ENCODE assay signal across 8 mouse cellular contexts in the genomic region with DNA sequence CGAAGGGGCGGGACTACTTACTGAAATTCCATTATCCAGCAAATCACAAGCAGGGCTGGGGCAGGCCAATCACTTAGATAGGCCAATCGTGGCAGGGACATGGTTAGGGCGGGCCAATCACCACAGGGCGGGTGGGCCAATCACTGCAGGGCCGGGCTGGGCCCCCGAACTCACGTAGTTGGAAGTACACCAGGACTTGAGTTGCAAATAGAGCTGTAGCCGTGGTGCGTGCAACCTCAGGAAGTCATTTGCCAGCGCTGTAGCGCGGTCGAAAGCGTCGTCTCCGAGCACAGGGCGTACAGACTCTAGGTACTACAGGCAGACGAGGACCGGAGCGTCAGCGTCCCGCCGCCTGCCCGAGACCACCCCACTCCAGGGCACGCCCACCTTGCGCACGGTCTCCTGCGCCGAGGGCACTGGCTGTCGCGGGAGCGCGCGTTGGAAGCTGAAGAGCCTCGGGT. TPM values are rescaled to one million over a fixed set of nuclear protein-coding genes. Genes with fewer than 3 reads are reported as not detected.
A peak's percentile ranks its signal among the peaks of the same experiment; 100 is the strongest.
DNase-seq lines count a peak whose midpoint lies in the region; ATAC-seq lines count a peak whose summit lies in the region.

No protein-coding gene starts in this region.

- peak; percentile 83 for ATAC-seq in frontal cortex, adult (ENCODE audit: low TSS enrichment)
- ATAC-seq in hematopoietic stem cell, adult 5-6 weeks (replicated peaks in 1 of 2; ENCODE audit: insufficient read depth in 1 of 2, low FRiP score in 2 of 2, low TSS enrichment in 1 of 2, low read depth in 1 of 2, poor library complexity in 2 of 2, severe bottlenecking in 2 of 2) = peak; percentile 84 to 86

- peak; percentile 90 for DNase-seq in Muller cell, postnatal 12 days (ENCODE audit: inconsistent ontology term)
- peak; percentile 76 for DNase-seq in cerebellum, adult 8-10 months
- DNase-seq in layer of hippocampus, postnatal 10 days (ENCODE audit: low spot score in 2 of 2) = peak; percentile 82 to 87
- peak; percentile 94 for DNase-seq in lung, postnatal 10 days
- peak; percentile 81 for DNase-seq in ovary, postnatal 36 days (ENCODE audit: low spot score)
- peak; percentile 80 for DNase-seq in thymus, postnatal 14 days

RNA-seq across cellular contexts. Expression of gene Cpt1c, which starts 4.4 kb away (rescaled TPM):
- total RNA-seq in hematopoietic stem cell, adult 5-6 weeks (2017) = 0.20 TPM in 1 of 2 replicates, not detected in the other
- total RNA-seq in layer of hippocampus, postnatal 10 days (2021) = 100 to 1,000 TPM in 1 of 2 experiments, 10 to 100 TPM in 1; 99.2 to 101 TPM

RNA-seq across cellular contexts. Expression of gene Prmt1, which starts 16.1 kb away (rescaled TPM):
- 156 and 185 TPM in 2 replicates for total RNA-seq in hematopoietic stem cell, adult 5-6 weeks (2017)
- total RNA-seq in layer of hippocampus, postnatal 10 days (2021) = 100 to 1,000 TPM; 232 to 248 TPM

RNA-seq across cellular contexts. Expression of gene Irf3, which starts 27.2 kb away (rescaled TPM):
- 75.7 and 137 TPM in 2 replicates for total RNA-seq in hematopoietic stem cell, adult 5-6 weeks (2017)
- total RNA-seq in layer of hippocampus, postnatal 10 days (2021) = 10 to 100 TPM; 38.1 to 42.5 TPM

RNA-seq across cellular contexts. Expression of gene Tsks, which starts 27.3 kb away (rescaled TPM):
- total RNA-seq in hematopoietic stem cell, adult 5-6 weeks (2017) = not detected in 2 replicates
- under 1 TPM; 0.25 to 0.64 TPM for total RNA-seq in layer of hippocampus, postnatal 10 days (2021)

RNA-seq across cellular contexts. Expression of gene Bcl2l12, which starts 28.3 kb away (rescaled TPM):
- total RNA-seq in hematopoietic stem cell, adult 5-6 weeks (2017) = 19.8 and 35.1 TPM in 2 replicates
- 1 to 10 TPM; 5.4 to 5.5 TPM for total RNA-seq in layer of hippocampus, postnatal 10 days (2021)

Comparison
In these comparisons a context has a peak if more than half of its experiments do, and no peak if none do; other contexts are left out.
1. Peak in every context shown above with its lines: DNase-seq and ATAC-seq.
2. RNA of gene Cpt1c, which starts 4.4 kb away (total RNA-seq): 99.2 to 101 TPM in layer of hippocampus, postnatal 10 days; 0.20 TPM in hematopoietic stem cell, adult 5-6 weeks; every median in the first group is over 10 times any median in the second.